Mouse (Mus musculus): ENCODE measurements around the gene Lamb2.

Gene Lamb2

DNA sequence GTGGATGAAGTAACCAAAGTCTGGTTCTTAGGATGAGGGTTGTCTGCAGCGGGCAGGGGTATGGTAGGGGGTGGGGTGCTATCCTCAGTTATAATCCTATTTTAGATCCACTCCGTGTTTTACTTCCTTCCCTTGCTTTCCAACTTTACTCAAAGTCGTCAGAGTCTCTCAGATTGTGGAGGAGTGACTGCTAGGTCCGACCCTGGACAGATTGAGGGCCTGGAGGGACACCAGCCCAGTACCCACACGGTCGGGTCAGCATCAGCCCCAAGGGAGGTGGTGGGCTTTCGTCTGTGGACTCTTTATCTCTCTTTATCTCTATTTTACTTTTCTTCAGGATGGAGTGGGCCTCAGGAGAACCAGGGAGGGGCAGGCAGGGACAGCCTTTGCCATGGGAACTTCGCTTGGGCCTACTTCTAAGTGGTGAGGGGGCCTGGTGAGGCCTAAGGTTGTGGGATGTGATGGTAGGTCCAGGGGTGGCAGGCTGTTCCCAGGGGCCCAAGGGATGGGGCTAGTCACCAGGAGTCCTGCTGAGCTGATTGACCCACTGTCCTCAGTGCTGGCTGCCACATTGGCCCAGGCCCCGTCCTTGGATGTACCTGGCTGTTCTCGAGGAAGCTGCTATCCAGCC lies at the start of gene Lamb2:
TSS of gene Lamb2 (plus strand) at position 16 of the 631 bp plus-strand sequence.
- in situ Hi-C loops (cut with MboI; ENCODE audit: low sequenced_read_pairs), result no loop called here

DNA sequence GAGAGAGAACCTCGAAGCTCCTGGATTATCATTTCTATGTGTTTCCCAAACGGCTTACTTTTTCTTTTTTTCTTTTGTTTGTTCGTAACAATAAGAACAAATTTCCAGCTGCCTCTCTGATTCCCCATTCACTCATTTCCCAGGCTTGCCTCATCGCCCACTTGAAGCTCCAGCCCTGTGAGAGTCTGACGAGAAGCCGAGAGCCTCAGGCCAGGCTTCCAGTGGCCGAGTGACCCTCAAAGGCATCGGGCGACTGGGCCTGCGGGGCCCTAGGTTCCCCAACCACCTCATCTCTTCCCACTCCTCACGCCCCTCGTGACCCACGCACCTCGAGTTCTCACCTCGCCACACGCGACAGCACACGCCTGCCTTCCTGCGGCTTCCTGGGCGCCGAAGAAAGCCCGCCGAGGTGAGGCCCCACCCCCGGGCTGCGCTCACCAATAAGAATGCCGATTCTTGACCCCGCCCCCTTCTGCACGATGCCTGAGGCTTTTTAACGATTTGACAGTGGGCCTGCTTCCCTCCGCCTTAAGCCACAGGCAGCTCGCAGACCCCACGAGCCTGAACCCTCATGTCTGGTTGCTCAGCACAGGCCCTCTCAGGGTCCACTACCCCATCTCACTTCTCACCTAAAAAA lies 48.0 kb upstream of the Lamb2 start:
- in situ Hi-C loops (cut with MboI; ENCODE audit: low sequenced_read_pairs), result no loop called here

DNA sequence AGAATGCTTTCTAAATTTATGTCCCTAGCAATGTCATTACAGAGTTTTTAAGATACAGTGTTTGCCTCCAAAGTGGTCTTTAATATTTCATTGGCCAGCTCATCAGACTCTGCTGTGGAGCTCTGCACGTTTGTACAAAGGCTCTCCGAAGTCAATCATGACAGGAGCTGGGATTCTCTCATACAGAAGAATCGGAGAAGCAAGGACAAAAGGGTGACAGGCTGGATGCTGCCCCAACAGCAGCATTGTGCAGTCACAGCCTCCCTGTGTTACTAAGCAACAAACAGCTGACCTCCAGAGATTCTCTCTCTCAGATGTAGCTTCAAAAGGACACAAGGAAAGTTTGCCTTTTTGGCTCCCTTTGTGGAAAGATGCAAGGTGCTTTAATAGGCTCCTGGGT lies 43.4 kb upstream of the Lamb2 start, which contains the start of gene BC048562:
TSS of gene BC048562 (plus strand) at position 301 of the 400 bp plus-strand sequence.
- in situ Hi-C loops (cut with MboI; ENCODE audit: low sequenced_read_pairs), result no loop called here

DNA sequence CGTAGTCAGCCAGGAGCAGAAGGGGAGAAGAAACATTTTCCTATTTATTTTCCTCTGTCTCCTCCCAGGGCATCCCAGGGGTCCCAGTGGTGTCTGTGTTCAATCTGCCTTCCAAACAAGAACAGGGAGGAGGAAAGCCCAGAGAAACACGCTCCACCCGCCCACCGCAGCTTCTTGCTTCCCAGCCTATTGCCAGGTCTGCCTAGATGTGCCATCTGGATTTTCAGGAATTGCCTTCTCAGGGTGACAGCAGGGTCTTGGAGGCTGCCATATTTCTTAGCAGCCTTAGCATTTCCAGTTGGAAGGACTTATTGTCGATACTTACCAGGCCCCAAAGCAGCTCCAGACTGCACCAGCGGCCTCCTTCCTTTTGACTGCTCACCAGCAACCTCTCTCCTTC lies 40.4 kb upstream of the Lamb2 start:
- in situ Hi-C loops (cut with MboI; ENCODE audit: low sequenced_read_pairs), result no loop called here

DNA sequence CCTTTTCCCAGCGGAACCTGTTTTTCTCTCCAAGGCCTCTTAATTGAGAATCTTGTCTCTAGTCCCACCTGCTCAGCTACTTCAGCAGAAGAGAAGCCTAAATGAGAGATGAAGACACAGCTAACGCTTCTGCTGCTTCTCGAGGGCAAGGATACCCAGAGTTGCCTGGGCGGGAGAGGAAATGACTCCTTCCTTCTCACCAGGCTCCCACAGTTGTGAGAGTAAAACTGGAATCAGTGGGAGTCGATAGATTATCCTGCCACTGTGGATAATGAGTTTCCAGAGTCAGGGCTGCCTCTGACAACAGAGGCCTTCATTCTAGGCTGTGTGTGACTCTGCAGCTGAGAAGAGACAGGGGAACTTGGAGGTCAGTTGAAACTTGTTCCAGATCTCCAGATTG lies 39.1 kb upstream of the Lamb2 start:
- in situ Hi-C loops (cut with MboI; ENCODE audit: low sequenced_read_pairs), result no loop called here

DNA sequence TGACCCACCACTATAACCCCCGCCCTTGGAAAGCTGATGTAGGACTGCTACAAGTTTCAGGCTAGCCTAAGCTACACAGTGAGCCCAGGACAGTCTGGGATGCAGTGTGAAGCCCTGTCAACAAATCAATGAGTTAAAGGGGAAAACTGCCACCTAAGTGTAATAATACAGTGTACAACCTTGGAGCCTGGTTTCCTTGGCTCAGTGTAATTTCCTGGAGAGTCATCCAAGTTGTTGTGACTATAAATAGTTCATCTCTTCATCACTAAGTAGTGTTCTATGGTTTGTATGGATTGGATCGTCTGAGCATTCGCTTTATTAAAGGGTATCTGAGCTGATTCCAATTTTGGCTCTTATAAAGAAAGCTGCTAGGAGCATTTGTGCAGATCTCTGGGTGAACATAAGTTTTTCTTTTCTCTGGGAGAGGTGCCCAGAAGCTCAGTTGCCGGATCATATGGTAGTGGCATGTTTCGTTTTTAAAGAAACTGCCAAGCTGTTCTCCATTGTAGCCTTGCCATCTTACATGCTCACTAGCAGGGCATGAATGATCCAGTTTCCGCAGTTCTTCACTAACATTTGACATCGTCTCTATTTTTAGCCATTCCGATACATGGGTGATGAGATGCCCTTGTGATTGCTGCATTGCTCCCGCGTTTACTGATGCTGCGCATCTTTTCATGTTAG lies 38.2 kb upstream of the Lamb2 start:
- in situ Hi-C loops (cut with MboI; ENCODE audit: low sequenced_read_pairs), result no loop called here

DNA sequence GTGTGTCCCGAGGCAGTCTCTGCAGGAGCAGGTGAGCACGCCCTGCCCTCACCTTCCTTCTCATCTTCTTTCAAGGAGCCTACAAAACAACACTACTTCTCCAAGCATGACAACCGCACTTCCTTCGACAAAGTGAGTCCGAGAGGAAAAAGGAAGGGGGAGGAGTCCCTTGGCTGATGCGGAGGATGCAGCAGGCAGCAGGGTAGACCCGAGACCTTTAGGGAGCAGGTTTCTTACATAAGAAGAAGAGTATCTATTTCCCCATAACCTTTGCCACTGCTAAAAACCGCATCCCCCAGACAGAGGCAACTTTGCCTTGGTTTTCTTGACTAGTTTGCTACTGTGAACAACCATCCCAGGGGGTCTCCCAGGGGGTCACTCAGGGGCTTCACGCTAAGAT lies 34.4 kb upstream of the Lamb2 start:
- in situ Hi-C loops (cut with MboI; ENCODE audit: low sequenced_read_pairs), result no loop called here

DNA sequence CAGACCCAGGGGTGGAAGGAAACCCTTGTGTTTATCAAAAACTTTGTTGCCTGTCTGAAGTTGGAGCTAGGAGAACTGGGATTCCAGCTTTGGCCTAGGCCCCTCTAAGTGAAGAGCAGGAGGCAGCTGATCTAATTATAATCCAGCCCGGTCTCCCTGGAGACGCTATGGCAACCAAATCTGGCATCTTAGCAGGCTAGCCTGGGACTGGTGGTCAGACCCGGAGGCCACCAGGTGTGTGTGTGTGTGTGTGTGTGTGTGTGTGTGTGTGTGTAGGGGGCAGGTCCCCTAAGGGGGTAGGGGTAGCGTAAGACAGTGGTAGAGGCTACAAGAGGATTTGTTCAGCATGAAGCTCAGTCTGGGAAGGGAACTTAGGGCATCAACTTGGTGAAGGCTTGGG lies 29.7 kb upstream of the Lamb2 start:
- in situ Hi-C loops (cut with MboI; ENCODE audit: low sequenced_read_pairs), result no loop called here

DNA sequence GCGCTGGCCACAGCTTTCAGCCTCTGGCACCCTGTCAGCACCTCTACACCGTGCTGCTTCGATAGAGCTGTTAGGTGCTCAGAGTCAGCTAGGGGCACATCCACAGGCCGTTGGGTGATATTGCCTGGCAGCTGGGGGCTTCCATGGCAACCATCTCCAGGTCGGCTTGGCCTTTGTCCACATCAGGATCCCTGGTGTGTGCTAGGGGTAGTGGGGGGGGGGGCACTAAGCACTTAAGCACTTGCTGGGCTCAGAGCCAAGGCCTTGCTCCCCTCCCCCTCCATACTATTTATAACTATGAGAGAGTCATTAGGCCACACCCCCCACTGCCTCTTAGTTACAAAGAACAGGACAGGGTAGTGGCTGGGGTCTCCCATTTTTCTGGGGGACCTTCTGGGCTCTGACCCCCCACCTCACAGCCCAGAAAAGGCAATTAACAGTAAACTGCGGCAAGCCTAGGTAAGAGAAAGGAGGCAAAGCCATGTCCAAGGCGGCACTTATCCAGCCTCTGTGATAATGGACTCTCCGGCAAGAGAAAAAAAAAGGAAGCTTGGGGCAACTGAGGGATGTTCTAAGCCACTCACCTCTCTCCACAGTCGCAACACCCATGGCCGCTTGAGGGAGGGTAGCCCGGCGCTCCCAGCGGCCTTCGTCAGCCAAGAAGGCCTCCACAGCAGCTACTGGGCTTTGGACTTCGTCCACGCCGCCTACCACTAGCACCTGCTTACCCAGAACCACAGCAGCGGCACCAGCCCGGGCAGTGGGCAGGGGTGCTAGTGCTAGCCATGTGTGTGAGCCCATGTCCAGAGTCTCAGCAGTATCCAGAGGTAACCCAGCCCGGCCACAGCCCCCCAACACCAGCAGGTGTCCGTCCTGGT lies 29.0 kb upstream of the Lamb2 start:
- in situ Hi-C loops (cut with MboI; ENCODE audit: low sequenced_read_pairs), result no loop called here

DNA sequence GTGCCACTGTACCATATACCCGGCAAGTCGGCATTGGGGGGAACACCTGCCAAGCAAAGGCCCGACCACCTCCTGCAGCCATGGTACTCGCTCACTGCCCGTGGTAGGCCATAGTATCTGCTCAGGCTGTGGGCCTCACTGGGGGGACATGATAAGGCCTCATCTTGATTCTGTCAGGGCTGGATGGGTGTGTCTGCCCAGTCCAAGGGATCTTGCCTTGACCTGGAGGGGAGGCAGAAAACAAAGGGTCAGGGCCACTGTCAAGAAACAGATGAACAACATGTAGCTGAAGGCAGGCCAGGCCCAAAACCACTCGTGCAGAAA lies 28.4 kb upstream of the Lamb2 start:
- in situ Hi-C loops (cut with MboI; ENCODE audit: low sequenced_read_pairs), result no loop called here

DNA sequence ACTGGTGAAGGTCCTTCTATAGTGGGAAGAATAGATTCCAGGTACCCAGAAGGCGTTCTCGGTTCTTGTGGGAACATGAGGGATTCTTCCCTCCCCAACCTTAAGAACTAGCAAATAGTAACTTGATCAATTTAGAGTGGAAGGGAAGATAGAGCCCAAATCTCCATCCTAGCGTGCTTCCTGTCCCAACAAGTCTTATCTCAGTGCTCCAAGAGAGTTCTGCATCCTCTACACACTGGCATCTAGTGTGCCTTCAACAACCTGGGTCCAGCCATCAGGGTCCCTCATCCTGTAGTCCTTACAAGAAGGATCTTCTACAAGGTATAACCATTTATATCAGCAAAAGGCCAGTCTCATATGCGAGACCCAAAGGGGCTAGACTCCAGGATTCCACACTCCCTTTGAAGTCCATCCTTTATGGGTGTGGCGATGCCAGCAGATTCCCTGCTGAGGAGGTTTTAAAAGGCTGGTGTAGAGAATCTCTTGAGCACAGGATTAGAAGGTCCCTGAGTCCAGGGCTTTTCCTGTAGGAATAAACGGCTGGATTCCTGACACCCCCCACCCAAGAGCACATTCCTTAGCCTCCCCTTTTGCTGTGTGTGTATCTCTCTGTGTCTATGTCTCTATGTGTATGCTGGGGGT lies 27.9 kb upstream of the Lamb2 start:
- in situ Hi-C loops (cut with MboI; ENCODE audit: low sequenced_read_pairs), result no loop called here

DNA sequence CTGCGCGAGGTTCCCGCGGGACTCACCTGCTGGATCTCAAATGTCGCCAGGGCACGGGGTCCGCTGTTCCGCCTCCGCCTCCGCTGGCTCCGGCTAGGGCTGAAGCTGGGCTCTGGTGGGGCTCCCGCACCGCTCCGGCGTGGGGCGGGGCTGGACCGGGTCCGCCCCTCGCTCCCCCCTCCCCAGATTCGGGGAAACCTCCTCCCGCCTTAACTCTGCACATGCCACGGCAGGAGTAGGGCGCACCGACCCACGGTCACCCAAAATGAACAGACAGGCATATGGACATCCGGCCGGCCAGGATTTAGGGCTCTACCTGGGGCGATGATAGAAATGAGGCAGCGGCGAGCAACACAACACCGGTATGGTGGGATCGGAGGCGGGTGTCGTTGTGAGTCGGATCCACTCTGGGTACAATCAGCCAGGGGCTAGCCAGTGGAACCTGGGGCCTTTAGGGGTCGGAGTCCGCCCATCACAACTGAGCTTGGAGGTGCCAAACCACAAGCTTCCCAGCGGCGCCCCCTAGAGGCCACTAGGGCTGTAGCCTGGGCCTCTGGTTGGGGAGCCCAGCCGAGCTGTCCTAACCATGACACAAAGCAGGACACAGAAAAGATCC lies 27.1 kb upstream of the Lamb2 start:
- in situ Hi-C loops (cut with MboI; ENCODE audit: low sequenced_read_pairs), result no loop called here

DNA sequence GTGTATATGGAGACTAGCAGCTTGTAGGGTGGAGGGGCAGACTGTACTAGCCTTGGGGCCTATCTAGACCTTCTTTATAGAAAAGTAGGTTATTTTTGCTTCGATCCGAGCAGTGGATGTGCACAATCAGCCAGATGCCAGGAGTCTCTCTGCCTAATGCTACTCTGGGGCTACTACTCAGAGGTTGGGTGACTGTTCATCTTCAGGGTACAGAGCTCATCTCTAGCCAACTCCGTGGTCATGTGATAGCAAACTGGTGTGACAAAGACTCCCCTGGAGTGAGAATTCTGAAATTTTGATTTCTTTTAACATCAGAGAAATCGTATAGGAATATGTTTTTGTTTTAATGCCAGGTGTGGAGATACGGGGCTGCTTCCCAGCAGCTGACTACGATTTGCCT lies 26.6 kb upstream of the Lamb2 start:
- in situ Hi-C loops (cut with MboI; ENCODE audit: low sequenced_read_pairs), result no loop called here

DNA sequence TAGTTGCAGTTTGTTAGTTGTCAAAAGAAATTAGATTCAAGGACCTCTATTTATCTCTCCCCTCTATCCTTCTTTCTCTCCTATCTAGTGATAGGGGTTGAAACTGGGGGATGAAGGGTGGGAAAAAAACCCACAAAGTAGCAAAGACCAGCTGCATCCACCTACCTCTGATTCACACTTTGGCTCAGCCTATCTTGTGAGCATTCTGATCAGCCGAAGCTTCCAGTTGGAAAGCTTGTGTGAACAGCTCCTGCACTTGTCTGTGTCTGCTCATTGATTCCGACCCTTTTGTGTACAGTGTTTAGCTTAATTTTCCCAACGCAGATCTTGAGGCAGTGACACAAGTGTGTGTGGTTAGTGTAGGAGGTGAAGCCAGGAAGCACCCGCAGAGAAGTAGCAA lies 26.1 kb upstream of the Lamb2 start:
- in situ Hi-C loops (cut with MboI; ENCODE audit: low sequenced_read_pairs), result no loop called here

DNA sequence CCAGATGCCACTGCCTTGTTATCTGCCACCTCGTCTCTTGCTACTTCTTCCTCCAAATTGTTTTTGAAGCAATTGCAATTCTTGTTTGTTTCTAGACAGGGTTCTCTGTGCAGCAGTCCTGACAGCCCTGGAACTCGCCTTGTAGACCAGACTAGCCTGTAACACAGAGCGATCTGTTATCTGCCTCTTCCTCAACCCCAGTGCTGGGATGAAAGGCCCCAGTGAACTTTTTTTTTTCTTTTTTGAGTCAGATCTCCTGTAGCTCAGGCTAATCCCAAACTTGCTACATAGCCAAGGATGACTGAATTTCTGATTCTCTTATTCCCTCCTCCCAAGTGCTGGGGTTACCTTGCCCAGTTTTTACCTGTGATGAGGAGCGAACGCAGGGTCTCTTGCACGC lies 25.1 kb upstream of the Lamb2 start:
- in situ Hi-C loops (cut with MboI; ENCODE audit: low sequenced_read_pairs), result no loop called here

DNA sequence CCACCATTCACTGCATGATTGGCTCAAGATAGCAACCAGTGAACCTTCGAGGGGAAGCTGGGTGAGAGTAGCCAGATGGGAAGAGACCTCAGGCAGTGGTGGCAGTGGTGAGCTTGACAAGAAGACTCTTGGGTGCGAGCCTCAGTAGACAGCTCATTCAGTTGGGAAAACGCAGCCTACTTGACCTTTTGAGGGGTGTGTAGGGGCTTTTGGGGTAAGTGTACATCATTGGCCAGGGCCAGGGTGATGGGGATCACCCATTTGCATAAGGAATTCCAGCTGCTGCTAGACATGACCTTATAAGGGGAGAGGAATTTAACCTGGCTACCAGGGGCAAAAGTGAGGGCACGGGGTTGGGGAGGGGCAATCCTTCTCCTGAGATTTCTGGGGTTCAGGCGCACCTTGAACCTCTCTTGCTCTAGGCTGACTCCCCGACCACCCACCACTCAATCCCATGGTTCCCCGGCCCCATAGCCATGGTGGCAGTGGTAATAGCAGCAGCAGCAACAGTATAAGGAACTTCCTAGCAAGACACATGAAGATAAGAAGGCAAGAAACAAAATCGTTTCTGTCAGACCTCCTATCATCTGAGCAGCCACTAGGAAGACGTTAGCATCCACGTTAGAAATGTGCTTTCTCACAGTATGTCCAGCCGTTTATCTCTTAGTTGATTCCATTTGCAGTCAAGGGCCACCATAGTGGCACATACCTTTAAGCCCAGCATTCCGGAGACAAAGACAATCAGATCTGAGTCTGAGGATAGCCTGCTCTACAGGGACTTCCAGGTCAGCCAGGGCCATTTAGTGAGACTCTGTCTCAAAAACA lies 23.6 kb upstream of the Lamb2 start:
- in situ Hi-C loops (cut with MboI; ENCODE audit: low sequenced_read_pairs), result no loop called here

DNA sequence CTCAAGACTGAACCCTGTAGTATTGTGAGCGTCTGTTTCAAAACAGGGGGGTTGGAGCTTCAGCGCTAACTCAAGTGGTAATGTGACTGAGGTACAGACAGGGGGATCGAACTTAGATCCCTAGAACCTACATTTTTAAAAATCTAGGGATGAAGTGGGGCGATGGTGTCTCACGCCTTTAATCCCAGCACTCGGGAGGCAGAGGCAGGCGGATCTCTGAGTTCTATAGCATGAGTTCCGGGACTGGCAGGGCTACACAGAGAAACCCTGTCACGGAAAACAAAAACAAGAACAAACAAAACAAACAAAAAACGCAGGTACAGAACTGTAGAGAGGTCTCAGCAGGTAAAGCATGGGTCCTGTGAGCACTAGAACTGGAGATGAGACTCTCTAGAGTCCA lies 22.6 kb upstream of the Lamb2 start:
- in situ Hi-C loops (cut with MboI; ENCODE audit: low sequenced_read_pairs), result no loop called here

DNA sequence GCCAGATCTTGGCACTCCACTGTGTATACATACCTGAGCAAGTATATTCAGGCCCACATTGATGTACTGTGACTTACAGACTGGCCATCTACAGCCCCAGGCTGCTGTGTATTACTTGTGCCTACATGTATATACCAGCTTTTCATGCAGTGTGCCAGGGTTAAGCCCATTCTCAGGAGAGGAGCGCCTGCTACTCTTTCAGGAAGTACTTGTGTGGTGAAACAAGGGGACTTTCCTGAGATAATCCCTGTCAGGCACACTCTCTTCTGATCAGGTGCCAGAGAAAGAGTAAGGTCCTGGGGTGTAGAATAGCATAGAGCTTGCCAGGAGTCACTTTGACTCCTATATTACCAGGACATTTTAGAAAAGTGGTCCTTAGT lies 19.6 kb upstream of the Lamb2 start:
- in situ Hi-C loops (cut with MboI; ENCODE audit: low sequenced_read_pairs), result no loop called here

DNA sequence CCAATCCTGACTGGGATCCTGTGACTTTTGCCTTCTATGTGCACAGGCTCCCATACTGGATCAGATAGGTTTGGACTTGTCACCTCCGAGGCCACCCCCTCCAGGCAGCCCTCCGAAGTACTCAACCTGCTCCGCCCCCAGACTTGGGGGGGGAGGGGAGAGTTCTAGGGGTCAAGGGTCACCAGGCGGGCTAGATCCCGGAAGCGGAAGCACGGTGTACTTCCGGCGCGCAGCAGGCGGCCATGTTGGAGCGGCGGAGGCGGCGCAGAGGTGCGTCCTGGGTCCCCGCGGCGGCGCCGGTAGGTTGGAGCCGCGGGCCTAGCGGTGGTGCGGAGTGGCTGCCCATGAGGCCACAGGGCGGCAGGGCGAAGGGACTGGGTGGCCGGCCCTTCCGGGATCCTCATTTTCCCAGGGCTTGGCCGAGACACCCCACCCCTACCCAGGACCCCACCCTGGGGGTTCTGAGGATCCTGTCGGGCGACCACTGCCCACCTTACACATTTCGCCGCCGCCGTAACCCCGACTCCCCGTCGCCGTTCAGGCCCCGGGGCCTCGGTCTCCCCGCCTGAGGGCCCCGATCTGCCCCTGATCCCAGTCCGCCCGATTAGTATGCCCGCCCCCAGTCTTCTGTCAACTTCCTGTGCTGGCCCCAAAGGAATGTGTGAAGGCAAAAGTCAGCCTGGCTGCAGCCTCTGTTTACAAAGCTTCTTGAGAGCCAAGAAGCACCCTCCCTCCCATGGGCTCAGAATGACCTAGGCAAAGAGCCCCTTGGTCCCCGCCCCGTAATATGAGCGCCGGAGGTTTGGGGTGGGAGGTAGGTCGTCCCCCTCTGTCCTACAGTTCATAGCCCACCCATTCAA lies 19.0 kb upstream of the Lamb2 start, which contains the start of gene Ccdc71:
TSS of gene Ccdc71 (plus strand) at position 209 of the 860 bp plus-strand sequence.
- in situ Hi-C loops (cut with MboI; ENCODE audit: low sequenced_read_pairs), result no loop called here

Data from CH12F3 (cell line).